Mouse (Mus musculus) spleen, adult 12 weeks (tissue): ENCODE measurements around the gene Kcnf1.

Experiments used
- DNase-seq: peaks from one replicate; pipeline ENCODE4 v3.0.0; 2022; ENCODE audit warnings: low spot score

The Kcnf1 gene

GRCm38 (mm10) chr12:17176757-17177092 lies at the start of gene Kcnf1:
TSS of gene Kcnf1 (minus strand) at chr12:17176888.
- no peak for DNase-seq

- DNase-seq: no peak
Measured at GRCm38 (mm10) chr12:17225012-17225411, 48.3 kb upstream of the Kcnf1 start.

DNA sequence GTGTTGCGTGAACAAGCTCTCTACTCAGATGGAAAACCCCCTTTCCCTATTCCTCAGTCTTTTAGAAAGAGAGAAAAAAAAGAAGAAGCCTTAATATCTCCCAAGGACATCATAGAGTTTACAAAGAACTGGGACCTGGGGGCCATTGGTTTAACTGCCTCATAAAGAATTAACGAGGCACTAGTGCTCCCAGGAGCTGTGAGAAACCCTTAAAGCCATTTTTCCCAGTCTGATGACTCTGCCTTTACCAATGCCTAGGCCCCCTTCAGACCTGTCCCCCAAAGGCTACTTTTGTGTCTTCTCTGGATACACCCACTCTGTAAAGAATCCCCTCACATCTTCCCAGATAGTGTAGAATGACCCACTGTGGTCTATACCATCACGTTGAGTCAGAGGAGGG lies 46.4 kb upstream of the Kcnf1 start:
- no peak for DNase-seq

DNA sequence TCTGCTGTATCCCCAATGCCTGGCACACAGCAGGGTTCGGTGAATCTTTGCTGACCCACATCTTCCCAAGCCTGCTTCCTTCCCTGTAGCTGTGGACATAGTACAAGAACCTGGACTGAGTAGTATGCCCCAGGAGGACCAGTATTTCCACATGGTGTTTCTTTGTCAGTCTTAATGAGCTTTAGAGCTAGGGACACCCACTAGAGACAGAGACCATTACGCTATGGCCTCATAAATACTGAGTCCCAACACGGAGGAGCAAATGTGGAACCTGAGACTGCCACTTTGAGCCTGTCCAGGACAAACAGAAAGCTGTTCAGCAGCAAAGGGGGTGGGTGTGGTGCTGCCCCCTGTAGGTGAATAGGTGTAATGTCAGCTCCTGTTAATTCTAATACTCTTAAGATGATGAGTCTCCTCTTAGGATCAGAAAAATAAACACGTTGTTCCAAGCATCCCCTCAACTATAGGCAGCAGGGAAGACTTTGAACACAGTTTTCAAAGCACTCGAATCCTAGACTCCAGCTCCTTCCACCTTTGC lies 45.3 kb upstream of the Kcnf1 start:
- no peak for DNase-seq

DNA sequence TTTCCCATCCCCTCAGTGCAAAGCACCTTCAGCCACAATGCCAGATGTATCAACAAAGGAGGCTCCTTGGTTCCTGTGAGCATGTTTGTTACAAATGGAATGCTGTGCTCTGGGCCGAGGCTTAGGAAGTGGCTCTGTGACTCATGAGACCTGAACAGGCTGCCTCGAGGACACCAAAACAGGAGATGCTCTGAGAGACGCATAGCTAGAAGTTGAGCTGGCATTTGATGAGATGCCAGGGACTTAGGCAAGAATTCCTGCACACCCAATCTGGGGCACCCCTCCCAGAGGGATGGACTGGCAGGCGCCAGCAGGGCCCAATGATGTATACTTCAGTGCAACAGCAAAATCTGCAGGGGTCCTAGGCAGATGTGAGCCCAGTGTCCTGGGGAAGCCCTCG lies 43.9 kb upstream of the Kcnf1 start:
- no peak for DNase-seq

GRCm38 (mm10) chr12:17219107-17219506 lies 42.4 kb upstream of the Kcnf1 start:
- no peak for DNase-seq

GRCm38 (mm10) chr12:17218390-17218789 lies 41.7 kb upstream of the Kcnf1 start:
- DNase-seq: no peak

DNA sequence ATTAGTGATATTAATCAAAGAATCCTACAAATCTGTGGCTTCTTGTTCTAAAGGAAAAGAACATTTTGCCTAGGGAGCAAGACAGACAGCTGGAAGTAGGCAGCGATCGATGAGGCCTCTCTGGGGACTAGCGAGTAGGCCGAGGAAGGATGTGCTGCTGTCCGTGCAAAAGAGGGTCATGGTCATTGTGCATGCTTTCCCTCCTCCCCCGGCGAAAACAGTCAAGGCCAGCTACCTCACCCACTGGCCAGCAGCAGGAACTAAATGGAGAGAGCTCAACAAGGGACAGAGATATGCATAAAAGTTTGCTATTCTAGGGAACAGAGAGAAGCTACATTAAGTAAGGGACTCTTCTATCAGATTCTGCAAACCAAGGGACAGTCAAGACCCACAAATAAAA lies 39.1 kb upstream of the Kcnf1 start:
- no peak for DNase-seq

GRCm38 (mm10) chr12:17202492-17203322 lies 26.0 kb upstream of the Kcnf1 start:
- DNase-seq: no peak

DNA sequence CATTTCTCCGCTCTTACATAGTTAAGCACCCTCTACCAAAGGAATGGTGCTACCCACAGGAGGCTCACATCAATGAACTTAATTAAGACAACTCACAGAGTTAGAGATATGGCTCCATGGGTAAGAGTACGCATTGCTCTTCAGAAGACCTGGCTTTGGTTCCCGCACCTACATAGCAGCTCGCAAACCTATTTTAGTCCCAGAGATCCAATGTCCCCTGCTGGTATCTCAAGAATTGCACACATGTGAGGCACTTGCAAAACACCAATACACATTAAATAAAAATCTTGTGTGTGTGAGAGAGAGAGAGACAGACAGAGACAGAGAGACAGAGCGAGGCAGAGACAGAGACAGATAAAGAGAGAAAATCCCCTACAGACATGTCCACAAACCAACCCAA lies 21.9 kb upstream of the Kcnf1 start:
- DNase-seq: no peak

DNA sequence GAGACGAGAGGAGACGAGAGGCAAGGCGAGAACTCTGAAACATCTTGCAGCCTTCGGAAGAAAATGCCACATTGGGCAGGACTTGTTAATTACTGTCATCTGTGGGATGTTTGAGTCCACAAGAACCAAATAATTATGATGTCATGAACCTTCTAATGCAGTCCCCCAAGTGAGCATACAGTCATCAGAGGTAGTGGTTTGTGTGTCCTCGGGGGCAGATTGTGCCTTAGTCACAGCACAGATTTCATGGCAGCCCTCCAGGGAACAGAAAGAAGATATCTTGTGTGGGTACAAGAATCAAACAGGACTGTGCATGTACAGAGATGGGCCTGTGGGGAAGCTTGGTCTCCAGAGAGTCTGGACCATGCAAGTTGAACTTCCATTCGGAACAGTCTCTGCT lies 17.5 kb upstream of the Kcnf1 start:
- no peak for DNase-seq

GRCm38 (mm10) chr12:17193311-17193710 lies 16.6 kb upstream of the Kcnf1 start:
- DNase-seq: no peak

- DNase-seq: no peak
Measured at GRCm38 (mm10) chr12:17192887-17193286, 16.2 kb upstream of the Kcnf1 start.

GRCm38 (mm10) chr12:17184303-17184775 lies 7.7 kb upstream of the Kcnf1 start:
- DNase-seq: no peak

- DNase-seq: no peak
Measured at GRCm38 (mm10) chr12:17183788-17184187, 7.1 kb upstream of the Kcnf1 start.

GRCm38 (mm10) chr12:17176041-17176756 lies 489 bp downstream of the Kcnf1 start:
- no peak for DNase-seq

DNA sequence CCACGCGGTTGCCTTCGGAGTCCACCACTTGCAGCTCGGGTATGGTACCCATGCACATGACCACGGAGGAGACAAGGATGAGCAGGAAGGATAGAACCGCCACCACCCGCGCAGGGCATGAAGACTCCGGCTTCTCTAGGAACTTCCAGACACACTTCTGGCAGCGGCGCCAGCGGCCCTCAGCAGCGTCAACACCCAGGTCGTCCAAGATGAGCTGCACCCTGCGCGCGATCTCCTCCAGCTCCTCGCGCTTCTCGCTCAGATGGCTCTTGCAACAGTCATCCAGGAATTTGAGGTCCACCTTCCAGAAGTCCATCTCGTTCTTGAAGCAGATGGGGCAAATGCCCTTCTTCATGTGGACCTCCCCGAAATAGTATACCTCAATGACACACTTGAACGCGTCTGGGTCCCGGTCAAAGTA lies 1.1 kb downstream of the Kcnf1 start:
- no peak for DNase-seq

- DNase-seq: no peak
Measured at GRCm38 (mm10) chr12:17175124-17175523, 1.6 kb downstream of the Kcnf1 start.

DNA sequence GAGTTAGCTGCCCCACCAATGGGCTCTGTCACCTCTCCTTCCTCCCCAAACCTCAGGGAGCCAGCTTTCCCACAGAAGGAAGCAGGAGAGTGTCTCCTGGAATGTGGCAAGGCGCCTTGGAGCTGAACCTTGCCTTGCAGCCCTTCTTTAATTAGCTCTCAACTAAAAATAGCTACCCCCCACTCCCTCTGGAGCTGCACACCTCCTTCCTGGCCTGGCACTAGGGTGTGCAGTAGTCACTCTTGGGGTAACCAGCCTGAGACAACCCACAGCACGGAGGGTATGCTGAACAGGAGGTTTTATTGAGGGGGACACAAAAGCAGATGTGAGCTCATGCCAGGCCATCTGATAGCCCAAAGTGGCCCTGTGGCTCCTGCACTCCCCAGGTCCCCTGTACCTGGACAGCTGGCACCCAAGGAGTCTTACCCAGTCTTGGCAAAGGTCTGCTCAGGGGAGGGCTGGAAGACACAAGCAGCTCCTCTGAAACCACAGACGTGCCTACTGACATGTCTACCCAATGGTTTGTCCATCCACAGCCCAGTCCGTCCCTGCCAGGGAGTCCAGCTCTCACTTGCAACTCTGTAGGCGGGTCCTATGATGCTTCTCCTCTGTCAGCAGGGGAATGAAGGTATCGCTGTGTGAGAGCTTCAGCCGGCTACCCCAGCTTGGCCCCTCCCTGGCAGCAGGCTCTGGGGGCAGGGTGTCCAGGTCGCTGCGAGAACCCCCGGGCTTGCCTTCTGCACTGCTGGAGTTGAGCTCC lies 2.4 kb downstream of the Kcnf1 start:
- DNase-seq: no peak

GRCm38 (mm10) chr12:17170406-17170805 lies 6.3 kb downstream of the Kcnf1 start:
- DNase-seq: no peak

- DNase-seq: no peak
Measured at GRCm38 (mm10) chr12:17166116-17166515, 10.6 kb downstream of the Kcnf1 start.

DNA sequence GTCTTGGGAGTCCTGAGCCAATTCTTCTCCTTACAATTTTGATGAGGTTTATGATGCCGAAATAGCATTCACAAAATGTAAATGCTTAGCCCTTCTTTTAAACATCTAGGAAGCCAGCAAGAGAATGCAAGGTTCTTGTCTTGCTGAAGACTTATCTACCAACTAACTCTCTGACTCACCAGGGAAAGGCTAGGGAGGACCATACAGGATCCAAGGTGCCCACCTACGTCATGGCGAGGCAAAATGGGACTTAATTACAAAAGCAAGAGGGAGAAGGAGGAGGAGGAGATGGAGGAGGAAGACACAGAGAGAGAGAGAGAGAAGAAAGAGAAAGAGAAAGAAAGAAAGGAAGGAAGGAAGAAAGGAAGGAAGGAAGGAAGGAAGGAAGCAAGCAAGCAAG lies 12.7 kb downstream of the Kcnf1 start:
- DNase-seq: no peak
